Mouse (Mus musculus) hindbrain, embryonic 14.5 days (tissue): ENCODE measurements around the gene Adgre5. TPM values are rescaled to one million over a fixed set of nuclear protein-coding genes. Genes with fewer than 3 reads are reported as not detected.

Experiments
- ATAC-seq: fragments of 200-750 bp; cut with Nextera tagmentation; 2 replicates; pipeline ENCODE4 v1.8.0; 2017; ENCODE audit warnings: moderate number of reproducible peaks, mild to moderate bottlenecking, moderate TSS enrichment, moderate library complexity; ENCODE audit not compliant: low FRiP score
- DNase-seq: peaks from one replicate; pipeline ENCODE4 v3.0.0-alpha.2; 2015; ENCODE audit warnings: low spot score
- H3K27ac ChIP-seq: fragments of 300-500 bp; sonication (generic); 2 replicates; pipeline ENCODE4 v1.5.1; 2014; ENCODE audit warnings: mild to moderate bottlenecking, moderate library complexity
- H3K27me3 ChIP-seq: fragments of 300-500 bp; sonication (generic); 2 replicates; pipeline ENCODE4 v1.6.1; 2014; ENCODE audit warnings: mild to moderate bottlenecking, low read length, mixed read lengths; ENCODE audit not compliant: control insufficient read depth, insufficient read depth
- H3K36me3 ChIP-seq: fragments of 300-500 bp; sonication (generic); replicated peaks from 2 replicates; pipeline ENCODE4 v1.6.1; 2014; ENCODE audit not compliant: control insufficient read depth, insufficient read depth
- H3K4me1 ChIP-seq: fragments of 300-500 bp; sonication (generic); replicated peaks from 2 replicates; pipeline ENCODE4 v1.6.1; 2014; ENCODE audit warnings: antibody characterized with exemption, low read length, mixed read lengths; ENCODE audit not compliant: control insufficient read depth, insufficient read depth
- H3K4me2 ChIP-seq: fragments of 300-500 bp; sonication (generic); replicated peaks from 2 replicates; pipeline ENCODE4 v1.6.1; 2014; ENCODE audit warnings: mild to moderate bottlenecking, moderate library complexity
- H3K4me3 ChIP-seq: fragments of 300-500 bp; sonication (generic); replicated peaks from 2 replicates; pipeline ENCODE4 v1.5.1; 2014; ENCODE audit warnings: mild to moderate bottlenecking, low read length
- H3K9ac ChIP-seq: fragments of 300-500 bp; sonication (generic); 2 replicates; pipeline ENCODE4 v1.6.1; 2014
- H3K9me3 ChIP-seq: fragments of 300-500 bp; sonication (generic); 2 replicates; pipeline ENCODE4 v1.6.1; 2016; ENCODE audit warnings: low read length; ENCODE audit not compliant: control insufficient read depth
- WGBS: fragments of 180-500 bp; shearing (Covaris S2); extraction: QIAGEN DNeasy Blood & Tissue Kit; methylation state at CpG from one replicate; pipeline ENCODE4 v1.1.7; 2014; 5-methylcytosine and 5-hydroxymethylcytosine counted together
- polyA plus RNA-seq: library from polyadenylated mRNA; unstranded; fragments of >200 nt; fragmentation: Nextera tagmentation; extraction: Ambion mirVana; gene quantifications from 2 replicates; pipeline ENCODE4 v1.2.1, GENCODE M21; 2014

Adgre5 gene
- polyA plus RNA-seq, 1 experiment from 2014 or later: 13.5 TPM

DNA sequence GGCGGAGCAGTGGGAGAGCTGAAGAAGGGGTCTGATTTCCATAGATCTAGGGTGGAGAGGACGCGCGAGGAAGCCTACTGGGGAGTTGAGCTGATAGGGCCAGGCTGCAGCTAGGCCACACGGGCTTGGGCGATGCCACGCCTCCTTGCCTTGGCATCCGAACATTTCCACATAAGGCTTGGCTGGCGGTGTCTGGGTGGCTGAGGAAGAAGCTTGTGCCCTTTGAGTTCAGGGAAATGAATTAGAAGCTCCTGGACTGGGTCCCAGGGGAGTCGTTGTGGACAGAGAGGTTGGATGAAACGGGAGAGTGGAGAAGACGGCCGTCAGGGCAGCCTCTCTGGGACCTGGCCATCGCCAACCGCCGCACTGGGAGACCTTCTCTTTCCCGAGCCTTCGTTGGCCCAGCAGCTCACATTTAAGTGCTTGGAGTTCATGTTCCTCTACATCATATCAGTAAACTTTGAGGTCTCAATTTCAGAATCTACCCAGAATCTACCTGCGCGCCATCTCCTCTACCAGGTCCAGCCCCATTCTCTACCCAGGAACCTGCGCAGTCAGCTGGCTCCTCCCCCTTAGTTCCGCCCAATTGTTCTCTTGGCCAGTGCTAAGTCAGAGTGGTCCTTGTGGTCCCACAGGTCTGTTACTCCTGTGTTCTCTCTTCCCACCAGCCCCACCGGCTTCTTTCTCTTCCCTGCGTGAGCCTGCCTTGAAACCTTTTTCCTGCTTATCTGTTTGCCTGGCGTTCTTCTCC lies 31.8 kb upstream of the Adgre5 start:
- WGBS: 3% methylated on average over 25 of the region's 25 CpGs
- H3K4me1 ChIP-seq: peaks cover 11% of the 10 kb centered on the region; the same call in 1 of the 2 replicates
- no peaks in the 10 kb centered on the region for H3K9me3 ChIP-seq
- 0 out of 2 replicates have a peak, but pooled peaks cover 8% of the 10 kb centered on the region for H3K27me3 ChIP-seq
- no peaks in the 10 kb centered on the region for H3K36me3 ChIP-seq
- no peak overlapping the region for H3K27ac ChIP-seq
- H3K4me3 ChIP-seq: peak overlapping the region; percentile 36
- peak overlapping the region; percentile 51 for H3K9ac ChIP-seq
- peak overlapping the region; percentile 73 for H3K4me2 ChIP-seq
- peak; percentile 28 for DNase-seq
- ATAC-seq: peak; percentile 79; the same call in 1 of the 2 replicates

DNA sequence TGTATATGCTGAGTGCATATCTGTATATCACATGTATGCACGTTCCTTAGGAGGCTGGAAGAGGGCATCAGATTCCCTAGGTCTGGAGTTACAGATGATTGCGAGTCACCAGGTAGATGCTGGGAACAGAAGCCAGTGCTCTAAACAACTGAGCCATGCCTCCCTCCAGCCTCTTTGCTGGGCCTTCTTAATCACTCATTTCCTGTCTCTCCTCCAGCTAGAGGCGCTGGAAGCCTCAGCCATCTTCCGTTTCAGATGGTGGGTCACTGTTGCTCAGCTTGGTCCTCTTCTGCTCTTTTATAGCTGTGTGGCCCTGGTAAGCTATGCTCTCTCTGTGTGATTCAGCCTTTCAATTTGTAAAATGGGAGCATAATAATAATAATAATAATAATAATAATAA lies 30.7 kb upstream of the Adgre5 start:
- 67% methylated on average over 4 of the region's 4 CpGs for WGBS
- peaks cover 11% of the 10 kb centered on the region; the same call in 1 of the 2 replicates for H3K4me1 ChIP-seq
- no peak overlapping the region for H3K27ac ChIP-seq
- H3K27me3 ChIP-seq: 0 out of 2 replicates have a peak, but pooled peaks cover 8% of the 10 kb centered on the region
- ATAC-seq (no peak), DNase-seq (no peak)
- H3K4me3 ChIP-seq: no peak overlapping the region
- no peaks in the 10 kb centered on the region for H3K36me3 ChIP-seq
- H3K4me2 ChIP-seq: no peak overlapping the region
- no peak overlapping the region for H3K9ac ChIP-seq
- H3K9me3 ChIP-seq: no peaks in the 10 kb centered on the region

DNA sequence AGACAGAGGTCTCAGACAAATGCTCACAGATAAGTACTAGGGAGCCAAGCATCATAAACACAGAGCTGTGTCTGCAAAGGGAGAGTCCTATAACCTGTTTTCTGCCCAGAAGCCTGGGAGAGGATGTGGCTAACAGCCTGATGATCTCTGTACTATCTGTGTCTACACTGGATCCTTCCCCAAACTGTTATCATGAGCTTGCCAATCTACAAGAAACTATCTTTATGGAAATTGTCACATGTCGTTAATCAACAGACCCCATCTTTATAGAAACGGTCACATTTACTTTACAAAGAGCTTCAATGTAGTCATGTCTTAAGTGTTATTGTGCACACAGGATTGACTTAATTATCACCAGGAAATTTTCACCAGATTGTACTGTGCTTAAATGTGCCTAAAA lies 29.5 kb upstream of the Adgre5 start:
- no peak for DNase-seq
- Histone ChIP-seq H3K36me3 (no peaks in the 10 kb centered on the region), H3K4me3 (no peak overlapping the region), H3K9me3 (no peaks in the 10 kb centered on the region), H3K27ac (no peak overlapping the region), H3K4me1 (peaks cover 11% of the 10 kb centered on the region; the same call in 1 of the 2 replicates), H3K4me2 (no peak overlapping the region), H3K9ac (no peak overlapping the region), H3K27me3 (0 out of 2 replicates have a peak, but pooled peaks cover 8% of the 10 kb centered on the region)
- 82% methylated on average over 2 of the region's 2 CpGs for WGBS
- ATAC-seq: no peak

DNA sequence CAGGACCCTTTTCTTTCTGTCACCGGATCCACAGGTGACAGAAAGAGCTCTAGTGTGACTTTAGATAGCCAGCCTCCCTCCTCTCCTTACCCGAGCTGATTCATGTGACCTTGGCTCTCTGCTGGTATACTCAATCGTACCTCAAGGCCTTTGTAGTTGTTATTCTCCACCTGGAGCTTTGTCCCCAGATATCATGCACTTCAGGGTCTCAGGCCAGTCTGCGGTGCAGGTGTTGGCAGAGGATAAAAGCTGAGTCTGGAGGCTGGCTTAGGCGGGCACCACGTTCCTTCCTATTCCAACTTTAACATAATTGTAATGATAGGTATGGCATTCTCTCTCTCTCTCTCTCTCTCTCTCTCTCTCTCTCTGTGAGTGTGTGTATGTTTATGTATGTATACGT lies 28.6 kb upstream of the Adgre5 start:
- H3K36me3 ChIP-seq: no peaks in the 10 kb centered on the region
- 0 out of 2 replicates have a peak, but pooled peaks cover 8% of the 10 kb centered on the region for H3K27me3 ChIP-seq
- WGBS: 77% methylated on average over 7 of the region's 7 CpGs
- H3K9ac ChIP-seq: no peak overlapping the region
- no peak for ATAC-seq
- H3K4me3 ChIP-seq: no peak overlapping the region
- no peak overlapping the region for H3K4me2 ChIP-seq
- H3K4me1 ChIP-seq: peaks cover 11% of the 10 kb centered on the region; the same call in 1 of the 2 replicates
- no peak overlapping the region for H3K27ac ChIP-seq
- no peaks in the 10 kb centered on the region for H3K9me3 ChIP-seq
- DNase-seq: no peak

DNA sequence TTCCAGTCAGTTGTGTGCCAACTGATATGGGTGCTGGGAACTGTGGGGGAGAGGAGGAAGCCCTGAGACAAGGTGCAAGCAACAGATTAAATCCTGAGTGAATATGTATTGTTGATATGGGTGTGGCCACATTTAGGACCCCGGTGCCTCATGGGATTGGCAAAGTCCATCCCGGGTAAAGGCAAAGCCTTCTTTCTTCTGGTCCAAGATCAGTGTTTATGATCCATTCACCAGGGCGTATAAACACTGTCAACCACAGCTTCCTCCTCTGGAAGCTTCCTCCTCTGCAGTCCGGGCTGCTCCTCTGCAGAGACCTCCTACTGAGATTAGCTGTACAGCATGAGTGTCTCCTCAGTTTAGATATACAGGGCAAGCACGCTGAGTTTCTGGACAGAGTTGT lies 27.4 kb upstream of the Adgre5 start:
- Histone ChIP-seq H3K4me2 (no peak overlapping the region), H3K9me3 (no peaks in the 10 kb centered on the region), H3K4me3 (no peak overlapping the region), H3K9ac (no peak overlapping the region), H3K27ac (no peak overlapping the region), H3K27me3 (0 out of 2 replicates have a peak, but pooled peaks cover 8% of the 10 kb centered on the region), H3K36me3 (no peaks in the 10 kb centered on the region), H3K4me1 (peaks cover 11% of the 10 kb centered on the region; the same call in 1 of the 2 replicates)
- DNase-seq (no peak), ATAC-seq (no peak)
- 71% methylated on average over 5 of the region's 5 CpGs for WGBS

DNA sequence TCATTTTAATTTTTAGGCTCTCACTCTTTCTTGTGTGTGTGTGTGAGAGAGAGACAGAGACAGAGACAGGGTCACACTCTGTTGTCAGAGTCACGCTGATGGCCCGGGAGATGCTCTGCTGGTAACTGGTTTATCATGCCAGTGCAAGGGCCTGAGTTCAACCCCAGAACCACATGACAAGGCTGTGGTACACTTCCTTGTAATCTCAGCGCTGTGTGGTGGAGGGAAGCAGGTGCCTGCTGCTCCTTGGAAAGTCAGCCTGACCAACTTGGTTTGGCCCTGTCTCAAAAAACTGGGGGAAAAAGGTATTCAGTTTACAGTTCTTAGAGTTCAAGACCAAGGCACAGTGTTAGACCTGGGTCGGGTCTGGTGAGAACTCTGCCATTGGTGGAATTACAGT lies 26.3 kb upstream of the Adgre5 start:
- Histone ChIP-seq H3K4me1 (peaks cover 1% of the 10 kb centered on the region; the same call in 1 of the 2 replicates), H3K36me3 (no peaks in the 10 kb centered on the region), H3K9ac (no peak overlapping the region), H3K27me3 (no peaks in the 10 kb centered on the region), H3K4me3 (no peak overlapping the region), H3K27ac (no peak overlapping the region), H3K4me2 (no peak overlapping the region), H3K9me3 (no peaks in the 10 kb centered on the region)
- 91% methylated on average over 4 of the region's 4 CpGs for WGBS
- DNase-seq (no peak), ATAC-seq (no peak)

DNA sequence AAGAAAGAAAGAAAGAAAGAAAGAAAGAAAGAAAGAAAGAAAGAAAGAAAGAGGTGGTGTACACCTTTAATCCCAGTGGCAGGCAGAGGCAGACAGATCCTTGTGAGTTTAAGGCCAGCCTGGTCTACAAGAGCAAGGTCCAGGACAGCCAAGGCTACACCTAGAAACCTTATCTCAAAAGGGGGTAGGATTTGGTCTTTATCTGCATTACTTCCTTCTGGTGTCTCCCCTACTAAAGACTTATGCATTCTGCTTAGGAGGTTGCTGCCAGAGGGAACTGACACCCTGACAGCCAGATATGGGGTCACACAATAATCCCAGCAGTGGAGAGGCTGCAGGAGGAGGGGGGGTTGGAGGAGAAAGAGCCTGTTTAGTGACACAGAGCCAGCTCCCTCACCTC lies 24.5 kb upstream of the Adgre5 start:
- Histone ChIP-seq H3K9me3 (no peaks in the 10 kb centered on the region), H3K4me3 (no peak overlapping the region), H3K27ac (no peak overlapping the region), H3K27me3 (no peaks in the 10 kb centered on the region), H3K9ac (no peak overlapping the region), H3K4me1 (no peaks in the 10 kb centered on the region), H3K36me3 (no peaks in the 10 kb centered on the region), H3K4me2 (no peak overlapping the region)
- DNase-seq (no peak), ATAC-seq (no peak)

DNA sequence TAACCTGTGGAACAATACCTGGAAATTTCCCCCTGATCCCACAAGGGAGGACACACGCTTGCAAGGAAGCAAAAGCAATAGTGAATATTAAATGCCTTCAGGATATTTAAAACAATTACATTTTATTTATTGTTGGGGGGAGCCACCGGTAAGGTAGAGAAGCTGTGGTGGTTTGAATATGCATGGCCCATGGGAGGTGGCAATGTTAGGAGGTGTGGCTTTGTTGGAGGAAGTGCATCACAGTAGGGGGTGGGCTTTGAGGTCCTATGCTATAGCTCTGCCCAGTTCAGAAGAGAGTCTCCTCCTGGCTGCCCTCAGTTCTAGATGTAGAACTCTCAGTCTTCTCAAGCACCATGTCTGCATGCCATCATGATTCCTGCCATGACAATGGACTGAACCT lies 23.6 kb upstream of the Adgre5 start:
- H3K4me1 ChIP-seq: no peaks in the 10 kb centered on the region
- no peaks in the 10 kb centered on the region for H3K36me3 ChIP-seq
- no peak overlapping the region for H3K4me2 ChIP-seq
- 92% methylated on average over 2 of the region's 2 CpGs for WGBS
- DNase-seq (no peak), ATAC-seq (no peak)
- no peak overlapping the region for H3K27ac ChIP-seq
- H3K27me3 ChIP-seq: no peaks in the 10 kb centered on the region
- no peak overlapping the region for H3K4me3 ChIP-seq
- H3K9ac ChIP-seq: no peak overlapping the region
- H3K9me3 ChIP-seq: no peaks in the 10 kb centered on the region

DNA sequence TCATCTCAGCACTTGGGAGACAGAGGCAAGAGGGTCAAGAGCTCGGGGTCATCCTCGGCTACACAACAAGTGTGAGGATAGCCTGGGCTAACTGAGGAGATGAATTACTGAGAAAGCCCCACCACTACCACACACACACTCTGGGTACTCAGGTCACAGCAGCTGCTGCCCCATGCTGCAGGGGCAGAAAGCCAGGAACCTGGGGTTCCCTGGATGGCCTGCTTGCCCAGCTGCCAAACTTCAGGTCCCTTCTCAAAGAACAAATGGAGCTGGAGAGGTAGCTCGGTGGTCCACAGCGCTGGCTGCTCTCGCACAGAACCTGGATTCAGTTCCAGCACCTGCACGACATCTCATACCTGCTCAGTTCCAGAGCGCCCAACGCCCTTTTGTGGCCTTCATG lies 23.0 kb upstream of the Adgre5 start:
- Histone ChIP-seq H3K27ac (no peak overlapping the region), H3K4me3 (no peak overlapping the region), H3K9ac (no peak overlapping the region), H3K27me3 (no peaks in the 10 kb centered on the region), H3K4me1 (no peaks in the 10 kb centered on the region), H3K36me3 (no peaks in the 10 kb centered on the region), H3K4me2 (no peak overlapping the region), H3K9me3 (no peaks in the 10 kb centered on the region)
- DNase-seq (no peak), ATAC-seq (no peak)
- 92% methylated on average over 8 of the region's 8 CpGs for WGBS
